ENCODE assay signal across 9 mouse cellular contexts in the genomic region with DNA sequence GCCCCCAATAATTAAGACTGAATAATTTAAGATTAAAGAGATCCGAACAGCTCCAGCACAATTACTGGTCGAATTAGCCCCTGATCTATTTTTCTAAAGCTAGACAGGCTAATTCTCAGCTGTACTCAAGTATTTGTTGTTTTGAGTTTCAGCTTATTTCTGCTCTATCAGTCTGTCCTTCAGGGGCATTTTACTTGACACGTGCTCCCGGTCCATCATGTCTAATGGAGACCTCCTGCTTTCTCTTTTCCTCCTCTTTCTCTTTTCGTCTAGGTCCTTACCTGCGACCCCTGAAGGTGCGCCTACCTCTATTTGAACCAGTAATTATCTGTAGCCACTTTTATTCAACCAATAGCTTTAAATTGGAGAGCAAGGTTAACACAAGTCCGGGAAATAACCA. TPM values are rescaled to one million over a fixed set of nuclear protein-coding genes. Genes with fewer than 3 reads are reported as not detected.
A peak's percentile ranks its signal among the peaks of the same experiment; 100 is the strongest.
DNase-seq lines count a peak whose midpoint lies in the region; ATAC-seq lines count a peak whose summit lies in the region.
"Had no signal": no experiment of that assay in that cellular context is flagged by ENCODE, and none has a peak within 500 bp of the region (broad histone marks: within the 10 kb centered on the region; RNA-seq: fewer than 3 reads in every experiment).

No protein-coding gene starts in this region.

- DNase-seq in heart, embryonic 10.5 days (ENCODE audit: low spot score) = no peak
- no peak for DNase-seq in midbrain, embryonic 14.5 days
- DNase-seq in spleen, postnatal 14 days (ENCODE audit: low spot score in 2 of 2) = no peak
- DNase-seq in Muller cell, postnatal 12 days (ENCODE audit: inconsistent ontology term) = no peak
- DNase-seq: kidney, postnatal 10 days had no signal

- no peak overlapping the region for H3K4me3 ChIP-seq in heart, embryonic 11.5 days (ENCODE audit: low read depth, low read length)
- H3K4me3 ChIP-seq in heart, embryonic 10.5 days = no peak overlapping the region
- no peak overlapping the region for H3K4me3 ChIP-seq in midbrain, embryonic 12.5 days
- no peak overlapping the region for H3K4me3 ChIP-seq in midbrain, embryonic 14.5 days (replicated peaks; ENCODE audit: low read depth, low read length)
- H3K4me3 ChIP-seq in intestine, embryonic 16.5 days (ENCODE audit: low read length) = 0 out of 2 replicates have a peak overlapping the region, but pooled peaks have one; percentile 81
- no peak overlapping the region; the same call in 1 of the 2 replicates for H3K4me3 ChIP-seq in stomach, embryonic 15.5 days (replicated peaks)

- no peak overlapping the region for H3K9ac ChIP-seq in heart, embryonic 11.5 days (ENCODE audit: low read depth, low read length)
- H3K9ac ChIP-seq in midbrain, embryonic 12.5 days (replicated peaks) = no peak overlapping the region
- no peak overlapping the region for H3K9ac ChIP-seq in midbrain, embryonic 14.5 days (replicated peaks; ENCODE audit: low read length)
- H3K9ac ChIP-seq in intestine, embryonic 16.5 days (ENCODE audit: low read depth, low read length) = no peak overlapping the region
- no peak overlapping the region for H3K9ac ChIP-seq in stomach, embryonic 15.5 days

- no peaks in the 10 kb centered on the region for H3K36me3 ChIP-seq in heart, embryonic 11.5 days (ENCODE audit: control insufficient read depth, insufficient read depth, low read length)
- peaks cover 6% of the 10 kb centered on the region; the same call in 1 of the 2 replicates for H3K36me3 ChIP-seq in heart, embryonic 10.5 days
- no peaks in the 10 kb centered on the region for H3K36me3 ChIP-seq in midbrain, embryonic 12.5 days
- H3K36me3 ChIP-seq in midbrain, embryonic 14.5 days (ENCODE audit: control insufficient read depth, insufficient read depth, low read length) = no peaks in the 10 kb centered on the region
- 0 out of 2 replicates have a peak, but pooled peaks cover 3% of the 10 kb centered on the region for H3K36me3 ChIP-seq in intestine, embryonic 16.5 days (ENCODE audit: control insufficient read depth, insufficient read depth, low read length)
- no peaks in the 10 kb centered on the region for H3K36me3 ChIP-seq in stomach, embryonic 15.5 days

- peak overlapping the region; percentile 81 for H3K4me2 ChIP-seq in heart, embryonic 11.5 days
- H3K4me2 ChIP-seq in midbrain, embryonic 12.5 days (replicated peaks) = 0 out of 2 replicates have a peak overlapping the region, but pooled peaks have one; percentile 3
- no peak overlapping the region for H3K4me2 ChIP-seq in midbrain, embryonic 14.5 days (ENCODE audit: low read length)
- peak overlapping the region; percentile 59 for H3K4me2 ChIP-seq in intestine, embryonic 16.5 days (ENCODE audit: low read depth, low read length)
- H3K4me2 ChIP-seq in stomach, embryonic 15.5 days = peak overlapping the region; percentile 82

- peaks cover 43% of the 10 kb centered on the region for H3K4me1 ChIP-seq in heart, embryonic 11.5 days (ENCODE audit: control insufficient read depth, insufficient read depth, low read length)
- H3K4me1 ChIP-seq in heart, embryonic 10.5 days = peaks cover 66% of the 10 kb centered on the region
- peaks cover 15% of the 10 kb centered on the region for H3K4me1 ChIP-seq in midbrain, embryonic 12.5 days
- no peaks in the 10 kb centered on the region for H3K4me1 ChIP-seq in midbrain, embryonic 14.5 days (ENCODE audit: control insufficient read depth, insufficient read depth, low read length)
- peaks cover 32% of the 10 kb centered on the region for H3K4me1 ChIP-seq in intestine, embryonic 16.5 days (ENCODE audit: control insufficient read depth, insufficient read depth, low read length)
- H3K4me1 ChIP-seq in stomach, embryonic 15.5 days = peaks cover 9% of the 10 kb centered on the region

- H3K9me3 ChIP-seq in heart, embryonic 11.5 days (replicated peaks; ENCODE audit: control insufficient read depth, low read length) = no peaks in the 10 kb centered on the region
- H3K9me3 ChIP-seq in heart, embryonic 10.5 days = no peaks in the 10 kb centered on the region
- no peaks in the 10 kb centered on the region for H3K9me3 ChIP-seq in midbrain, embryonic 12.5 days
- no peaks in the 10 kb centered on the region for H3K9me3 ChIP-seq in midbrain, embryonic 14.5 days (ENCODE audit: control insufficient read depth, low read length)
- H3K9me3 ChIP-seq in intestine, embryonic 16.5 days (ENCODE audit: control insufficient read depth, low read length) = no peaks in the 10 kb centered on the region
- H3K9me3 ChIP-seq in stomach, embryonic 15.5 days = no peaks in the 10 kb centered on the region

- no peak for ATAC-seq in heart, embryonic 11.5 days (replicated peaks; ENCODE audit: insufficient number of reproducible peaks, low FRiP score, low TSS enrichment)
- ATAC-seq in midbrain, embryonic 12.5 days (ENCODE audit: low FRiP score, low read depth) = no peak
- no peak for ATAC-seq in midbrain, embryonic 14.5 days (ENCODE audit: low FRiP score, low TSS enrichment)
- no peak for ATAC-seq in intestine, embryonic 16.5 days
- no peak for ATAC-seq in stomach, embryonic 15.5 days (ENCODE audit: insufficient read depth, low FRiP score, low read depth)

- H3K27ac ChIP-seq in heart, embryonic 11.5 days (ENCODE audit: low read depth, low read length) = no peak overlapping the region
- H3K27ac ChIP-seq in heart, embryonic 10.5 days = no peak overlapping the region
- no peak overlapping the region for H3K27ac ChIP-seq in midbrain, embryonic 12.5 days (replicated peaks)
- H3K27ac ChIP-seq in midbrain, embryonic 14.5 days (replicated peaks; ENCODE audit: low read depth, low read length) = no peak overlapping the region
- no peak overlapping the region for H3K27ac ChIP-seq in intestine, embryonic 16.5 days (ENCODE audit: low read length)
- H3K27ac ChIP-seq in stomach, embryonic 15.5 days = no peak overlapping the region

- 86% methylated on average over 8 of the region's 8 CpGs for WGBS in heart, embryonic 11.5 days (ENCODE audit: insufficient replicate concordance)
- 87% methylated on average over 8 of the region's 8 CpGs for WGBS in heart, embryonic 10.5 days
- 86% methylated on average over 8 of the region's 8 CpGs for WGBS in midbrain, embryonic 12.5 days
- WGBS in midbrain, embryonic 14.5 days = 91% methylated on average over 8 of the region's 8 CpGs
- WGBS in intestine, embryonic 16.5 days = 83% methylated on average over 8 of the region's 8 CpGs
- WGBS in stomach, embryonic 15.5 days = 85% methylated on average over 8 of the region's 8 CpGs

- no peaks in the 10 kb centered on the region for H3K27me3 ChIP-seq in heart, embryonic 11.5 days (ENCODE audit: control insufficient read depth, insufficient read depth, low read length)
- H3K27me3 ChIP-seq in heart, embryonic 10.5 days (ENCODE audit: insufficient read depth, poor library complexity, severe bottlenecking) = no peaks in the 10 kb centered on the region
- no peaks in the 10 kb centered on the region for H3K27me3 ChIP-seq in midbrain, embryonic 12.5 days
- H3K27me3 ChIP-seq in midbrain, embryonic 14.5 days (ENCODE audit: control insufficient read depth, insufficient read depth, low read length) = no peaks in the 10 kb centered on the region
- H3K27me3 ChIP-seq in intestine, embryonic 16.5 days (replicated peaks; ENCODE audit: control insufficient read depth, insufficient read depth, low read length) = no peaks in the 10 kb centered on the region
- no peaks in the 10 kb centered on the region for H3K27me3 ChIP-seq in stomach, embryonic 15.5 days (replicated peaks)

RNA-seq across cellular contexts. Expression of a gene that starts 8.0 kb away (rescaled TPM):
- 16.0 and 16.8 TPM in 2 replicates for polyA plus RNA-seq in heart, embryonic 11.5 days (2014; fragmentation: Nextera tagmentation; extraction: Ambion mirVana)
- 22.7 and 23.7 TPM in 2 replicates for polyA plus RNA-seq in heart, embryonic 10.5 days (2016; fragmentation: Nextera tagmentation; extraction: Ambion mirVana)
- polyA plus RNA-seq in midbrain, embryonic 12.5 days (2016; fragmentation: Nextera tagmentation; extraction: Ambion mirVana) = 12.6 and 13.6 TPM in 2 replicates
- 15.1 and 15.5 TPM in 2 replicates for polyA plus RNA-seq in midbrain, embryonic 14.5 days (2014; fragmentation: Nextera tagmentation; extraction: Ambion mirVana)
- polyA plus RNA-seq in intestine, embryonic 16.5 days (2015; fragmentation: Nextera tagmentation; extraction: Ambion mirVana) = 27.2 and 28.1 TPM in 2 replicates
- 20.0 and 20.5 TPM in 2 replicates for polyA plus RNA-seq in stomach, embryonic 15.5 days (2015; fragmentation: Nextera tagmentation; extraction: Ambion mirVana)

RNA-seq across cellular contexts. Expression of a gene that starts 52.5 kb away (rescaled TPM):
- 1,579 and 1,713 TPM in 2 replicates for polyA plus RNA-seq in heart, embryonic 11.5 days (2014; fragmentation: Nextera tagmentation; extraction: Ambion mirVana)
- 1,153 and 1,643 TPM in 2 replicates for polyA plus RNA-seq in heart, embryonic 10.5 days (2016; fragmentation: Nextera tagmentation; extraction: Ambion mirVana)
- polyA plus RNA-seq in midbrain, embryonic 12.5 days (2016; fragmentation: Nextera tagmentation; extraction: Ambion mirVana) = 36.1 and 39.7 TPM in 2 replicates
- 22.2 and 22.6 TPM in 2 replicates for polyA plus RNA-seq in midbrain, embryonic 14.5 days (2014; fragmentation: Nextera tagmentation; extraction: Ambion mirVana)
- 511 and 784 TPM in 2 replicates for polyA plus RNA-seq in intestine, embryonic 16.5 days (2015; fragmentation: Nextera tagmentation; extraction: Ambion mirVana)
- polyA plus RNA-seq in stomach, embryonic 15.5 days (2015; fragmentation: Nextera tagmentation; extraction: Ambion mirVana) = 164 and 171 TPM in 2 replicates
